In genomic region chr19:42904240-42904639, GRCm38 (mm10) we compare ENCODE assay signal across 17 mouse cellular contexts.
DNase-seq lines count a peak whose midpoint lies in the region; ATAC-seq and TF ChIP-seq lines count a peak whose summit lies in the region.
"Had no signal": no experiment of that assay in that cellular context is flagged by ENCODE, and none has a peak within 500 bp of the region (broad histone marks: within the 10 kb centered on the region; RNA-seq: fewer than 3 reads in every experiment).

No protein-coding gene starts in this region.

- ATAC-seq in lung, embryonic 15.5 days (ENCODE audit: borderline replicate concordance, extremely low read depth, low FRiP score, low TSS enrichment) = no peak; the same call in 1 of the 2 replicates
- peak; percentile 70 for ATAC-seq in midbrain, embryonic 11.5 days (ENCODE audit: low FRiP score)
- no peak for ATAC-seq in liver, postnatal 0 days
- ATAC-seq: CD4-positive, CD25-positive, alpha-beta regulatory T cell, adult 4 months; Patski had no signal

- H3K9me3 ChIP-seq in lung, embryonic 15.5 days = no peaks in the 10 kb centered on the region
- no peaks in the 10 kb centered on the region for H3K9me3 ChIP-seq in hindbrain, embryonic 10.5 days
- H3K9me3 ChIP-seq in midbrain, embryonic 11.5 days (ENCODE audit: control insufficient read depth, low read length) = no peaks in the 10 kb centered on the region
- no peaks in the 10 kb centered on the region for H3K9me3 ChIP-seq in liver, postnatal 0 days (ENCODE audit: low read length)
- H3K9me3 ChIP-seq: limb, embryonic 13.5 days; stomach, embryonic 15.5 days had no signal

- 65% methylated on average over 4 of the region's 4 CpGs for WGBS in lung, embryonic 15.5 days
- WGBS in hindbrain, embryonic 10.5 days = 46% methylated on average over 4 of the region's 4 CpGs
- WGBS in midbrain, embryonic 11.5 days = 39% methylated on average over 4 of the region's 4 CpGs
- 69% methylated on average over 4 of the region's 4 CpGs for WGBS in liver, postnatal 0 days (ENCODE audit: insufficient replicate concordance)

- TF ChIP-seq CTCF in liver, postnatal 0 days (IDR thresholded peaks at IDR 0.05; ENCODE audit: low read depth) = no peak

- no peaks in the 10 kb centered on the region for H3K27me3 ChIP-seq in lung, embryonic 15.5 days
- no peaks in the 10 kb centered on the region for H3K27me3 ChIP-seq in hindbrain, embryonic 10.5 days (ENCODE audit: insufficient read depth, poor library complexity, severe bottlenecking)
- H3K27me3 ChIP-seq in midbrain, embryonic 11.5 days (ENCODE audit: control insufficient read depth, insufficient read depth, low read length) = no peaks in the 10 kb centered on the region
- H3K27me3 ChIP-seq in liver, postnatal 0 days (ENCODE audit: insufficient read depth, low read length) = no peaks in the 10 kb centered on the region
- H3K27me3 ChIP-seq: limb, embryonic 13.5 days; stomach, embryonic 15.5 days had no signal

- TF ChIP-seq EP300 in liver, postnatal 0 days (IDR thresholded peaks at IDR 0.05; ENCODE audit: low read depth) = no peak

- no peak overlapping the region for H3K9ac ChIP-seq in lung, embryonic 15.5 days
- no peak overlapping the region for H3K9ac ChIP-seq in midbrain, embryonic 11.5 days (ENCODE audit: low read length)
- H3K9ac ChIP-seq in liver, postnatal 0 days (replicated peaks) = no peak overlapping the region
- H3K9ac ChIP-seq: limb, embryonic 13.5 days; stomach, embryonic 15.5 days had no signal

- peaks cover 20% of the 10 kb centered on the region for H3K4me1 ChIP-seq in lung, embryonic 15.5 days
- H3K4me1 ChIP-seq in hindbrain, embryonic 10.5 days (replicated peaks) = peaks cover 50% of the 10 kb centered on the region
- H3K4me1 ChIP-seq in midbrain, embryonic 11.5 days (ENCODE audit: control insufficient read depth, insufficient read depth, low read length) = peaks cover 17% of the 10 kb centered on the region
- no peaks in the 10 kb centered on the region for H3K4me1 ChIP-seq in liver, postnatal 0 days (ENCODE audit: insufficient read depth)

- H3K4me3 ChIP-seq in lung, embryonic 15.5 days = no peak overlapping the region
- no peak overlapping the region for H3K4me3 ChIP-seq in hindbrain, embryonic 10.5 days
- no peak overlapping the region for H3K4me3 ChIP-seq in midbrain, embryonic 11.5 days (ENCODE audit: low read depth, low read length)
- H3K4me3 ChIP-seq in liver, postnatal 0 days (ENCODE audit: low read depth, low read length) = no peak overlapping the region
- H3K4me3 ChIP-seq: limb, embryonic 13.5 days; myocyte; stomach, embryonic 15.5 days had no signal

- no peak for DNase-seq in lung, postnatal 10 days
- no peak for DNase-seq in hindbrain, embryonic 10.5 days (ENCODE audit: low spot score)
- no peak for DNase-seq in midbrain, embryonic 11.5 days (ENCODE audit: low spot score, missing footprints)
- DNase-seq in retina, postnatal 1 day = peak; percentile 94
- no peak for DNase-seq in liver, postnatal 0 days
- DNase-seq in right cerebral cortex, adult 2 months (ENCODE audit: low spot score in 2 of 2) = no peak
- DNase-seq: adrenal gland, adult 8-10 months; lung, adult 2 months; right cerebral cortex, postnatal 25 days; thymus, postnatal 4 days had no signal

- no peaks in the 10 kb centered on the region for H3K36me3 ChIP-seq in lung, embryonic 15.5 days
- no peaks in the 10 kb centered on the region for H3K36me3 ChIP-seq in hindbrain, embryonic 10.5 days
- H3K36me3 ChIP-seq in midbrain, embryonic 11.5 days (ENCODE audit: control insufficient read depth, insufficient read depth, low read length) = no peaks in the 10 kb centered on the region
- H3K36me3 ChIP-seq in liver, postnatal 0 days (replicated peaks; ENCODE audit: insufficient read depth, low read length) = no peaks in the 10 kb centered on the region
- H3K36me3 ChIP-seq: limb, embryonic 13.5 days; stomach, embryonic 15.5 days had no signal

- H3K4me2 ChIP-seq in lung, embryonic 15.5 days = no peak overlapping the region
- H3K4me2 ChIP-seq in midbrain, embryonic 11.5 days = no peak overlapping the region
- no peak overlapping the region for H3K4me2 ChIP-seq in liver, postnatal 0 days (ENCODE audit: low read depth, low read length)
- H3K4me2 ChIP-seq: limb, embryonic 13.5 days; stomach, embryonic 15.5 days had no signal

- H3K27ac ChIP-seq in lung, embryonic 15.5 days = peak overlapping the region; percentile 16; the same call in 1 of the 2 replicates
- H3K27ac ChIP-seq in hindbrain, embryonic 10.5 days = peak overlapping the region; percentile 76; the same call in 1 of the 2 replicates
- no peak overlapping the region for H3K27ac ChIP-seq in midbrain, embryonic 11.5 days (ENCODE audit: low read depth, low read length)
- H3K27ac ChIP-seq in liver, postnatal 0 days (ENCODE audit: low read depth) = no peak overlapping the region
- H3K27ac ChIP-seq: kidney, postnatal 0 days; limb, embryonic 13.5 days; stomach, embryonic 15.5 days had no signal

Comparison
In these comparisons a context has a peak if more than half of its experiments do, and no peak if none do; other contexts are left out.
1. H3K27ac ChIP-seq: peak in lung, embryonic 15.5 days (single experiment) and hindbrain, embryonic 10.5 days (single experiment); none in midbrain, embryonic 11.5 days (single experiment) and liver, postnatal 0 days (single experiment).